Mouse (Mus musculus) kidney, adult 2 months (tissue): Measurements from ENCODE around the gene Morn3. TPM values are rescaled to one million over a fixed set of nuclear protein-coding genes. Genes with fewer than 3 reads are reported as not detected.

Experiments used
- DNase-seq: peaks from one replicate; pipeline ENCODE4 v3.0.0; 2021
- H3K27ac ChIP-seq: fragments of 200-500 bp; 2 replicates; pipeline ENCODE4 v1.5.1; 2012; ENCODE audit warnings: low read depth, low read length, control low read depth, inconsistent platforms; ENCODE audit not compliant: insufficient read depth
- H3K27me3 ChIP-seq: fragments of 200-500 bp; replicated peaks from 2 replicates; pipeline ENCODE4 v1.6.1; 2012; ENCODE audit warnings: mild to moderate bottlenecking, moderate library complexity, low read length, inconsistent platforms; ENCODE audit not compliant: control insufficient read depth, insufficient read depth
- H3K36me3 ChIP-seq: fragments of 200-500 bp; 2 replicates; pipeline ENCODE4 v1.6.1; 2012; ENCODE audit warnings: mild to moderate bottlenecking, moderate library complexity, low read length, inconsistent platforms; ENCODE audit not compliant: control insufficient read depth, insufficient read depth
- H3K4me1 ChIP-seq: fragments of 200-500 bp; 2 replicates; pipeline ENCODE4 v1.6.1; 2011; ENCODE audit warnings: low read length; ENCODE audit not compliant: control insufficient read depth, insufficient read depth
- H3K4me3 ChIP-seq: fragments of 200-500 bp; 2 replicates; pipeline ENCODE4 v1.5.1; 2011; ENCODE audit warnings: mild to moderate bottlenecking, low read depth, low read length, control low read depth; ENCODE audit not compliant: insufficient read depth
- CTCF ChIP-seq: fragments of 200-500 bp; conservative IDR thresholded peaks from 2 replicates; pipeline ENCODE4 v1.5.1; 2011; ENCODE audit warnings: low read depth, mild to moderate bottlenecking, control low read depth, low read length, moderate library complexity, mixed read lengths; ENCODE audit not compliant: insufficient read depth, insufficient read length
- POLR2A ChIP-seq: fragments of 200-500 bp; IDR thresholded peaks from one replicate; pipeline ENCODE4 v1.6.1; 2011; ENCODE audit warnings: low read depth, low read length, control low read depth
- WGBS: fragments of 180-500 bp; shearing (Covaris S2); methylation state at CpG from one replicate; pipeline ENCODE4 v1.1.7; 2018; 5-methylcytosine and 5-hydroxymethylcytosine counted together
- polyA plus RNA-seq: library from polyadenylated mRNA; depleted of rRNA; stranded (reverse); fragments of >200 nt; gene quantifications from 2 replicates; pipeline ENCODE4 v1.2.3, GENCODE M21; 2012

Gene Morn3
- polyA plus RNA-seq, 1 experiment: 0.06 TPM

- no peak overlapping the region for H3K4me3 ChIP-seq
- peak; percentile 85 for DNase-seq
- no peak overlapping the region for H3K27ac ChIP-seq
- H3K36me3 ChIP-seq: no peaks in the 10 kb centered on the region
- TF ChIP-seq POLR2A: no peak
- peak; percentile 87 for TF ChIP-seq CTCF
- no peaks in the 10 kb centered on the region for H3K27me3 ChIP-seq
- no peaks in the 10 kb centered on the region for H3K4me1 ChIP-seq
- 24% methylated on average over 9 of the region's 9 CpGs for WGBS
These were observed 1.1 kb downstream of the Morn3 start for GRCm38 (mm10) chr5:123045561-123046295.

- H3K27ac ChIP-seq: no peak overlapping the region
- H3K36me3 ChIP-seq: no peaks in the 10 kb centered on the region
- DNase-seq: no peak
- H3K4me1 ChIP-seq: peaks cover under 1% of the 10 kb centered on the region; the same call in 1 of the 2 replicates
- H3K27me3 ChIP-seq: no peaks in the 10 kb centered on the region
- no peak overlapping the region for H3K4me3 ChIP-seq
- WGBS: 35% methylated on average over 7 of the region's 7 CpGs
- TF ChIP-seq POLR2A (no peak), CTCF (peak; percentile 60)
These were observed 3.0 kb downstream of the Morn3 start for GRCm38 (mm10) chr5:123043856-123044255.

- Histone ChIP-seq H3K4me3 (no peak overlapping the region), H3K36me3 (no peaks in the 10 kb centered on the region), H3K4me1 (peaks cover 6% of the 10 kb centered on the region; the same call in 1 of the 2 replicates), H3K27ac (0 out of 2 replicates have a peak overlapping the region, but pooled peaks have one; percentile 6), H3K27me3 (no peaks in the 10 kb centered on the region)
- 46% methylated on average over 7 of the region's 7 CpGs for WGBS
- TF ChIP-seq CTCF (no peak), POLR2A (no peak)
- no peak for DNase-seq
These were observed 6.0 kb downstream of the Morn3 start for GRCm38 (mm10) chr5:123040796-123041195.

DNA sequence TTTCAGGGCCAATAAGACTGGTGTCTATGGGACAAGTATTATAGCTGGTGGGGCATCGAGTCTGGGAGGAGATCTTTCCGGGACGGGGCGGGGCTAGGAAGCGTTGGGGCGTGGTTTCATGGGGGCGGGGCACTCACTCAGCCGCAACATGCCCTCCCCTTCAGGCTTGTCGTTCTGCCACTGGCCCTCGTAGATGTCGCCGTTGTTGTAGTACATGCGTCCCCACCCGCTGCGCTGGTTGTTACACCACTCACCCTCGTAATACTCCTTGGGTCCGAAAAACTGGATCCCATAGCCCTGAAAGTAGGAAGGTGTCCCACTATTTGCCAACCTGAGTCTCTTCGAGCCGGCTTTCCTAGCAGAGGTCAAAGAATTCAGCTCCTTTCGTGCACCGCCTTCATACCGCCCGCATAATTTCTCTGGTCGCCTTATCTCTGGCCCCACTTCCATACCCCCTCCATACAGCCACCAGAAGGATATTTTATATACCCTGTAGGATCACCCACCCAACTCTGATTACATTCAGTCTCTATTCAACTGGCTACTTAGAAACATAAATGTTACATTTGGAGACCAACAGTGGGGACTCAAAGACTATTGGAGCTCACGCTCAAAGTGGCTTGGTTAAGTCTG is 7.6 kb downstream of the Morn3 start:
- Histone ChIP-seq H3K4me1 (peaks cover 6% of the 10 kb centered on the region; the same call in 1 of the 2 replicates), H3K36me3 (no peaks in the 10 kb centered on the region), H3K4me3 (peak overlapping the region; percentile 52), H3K27me3 (no peaks in the 10 kb centered on the region), H3K27ac (0 out of 2 replicates have a peak overlapping the region, but pooled peaks have one; percentile 7)
- WGBS: 8% methylated on average over 25 of the region's 25 CpGs
- TF ChIP-seq CTCF (no peak), POLR2A (peak; percentile 21)
- DNase-seq: peak; percentile 91

DNA sequence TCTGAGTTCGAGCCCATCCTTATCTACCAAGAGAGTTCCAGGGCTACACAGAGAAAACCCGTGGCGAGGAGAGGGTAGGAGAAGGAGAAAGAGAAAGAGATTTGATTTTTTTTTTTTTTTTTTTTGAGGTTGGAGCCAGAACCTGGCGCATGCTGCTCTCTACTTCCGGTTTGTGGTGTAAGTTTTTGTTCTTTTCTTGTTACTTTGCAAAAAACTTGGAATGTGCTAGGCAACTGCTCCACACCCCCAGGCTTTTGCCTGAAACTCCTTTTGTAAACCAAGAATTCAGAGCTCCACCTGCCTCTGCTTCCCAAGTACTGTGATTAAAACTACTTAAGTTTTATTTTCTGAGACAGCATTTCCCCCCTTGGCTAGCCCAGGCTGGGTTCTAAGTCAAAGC is 8.7 kb downstream of the Morn3 start:
- no peak overlapping the region for H3K27ac ChIP-seq
- no peaks in the 10 kb centered on the region for H3K27me3 ChIP-seq

GRCm38 (mm10) chr5:123035564-123035963 is 11.3 kb downstream of the Morn3 start:
- peak; percentile 96 for DNase-seq
- H3K27me3 ChIP-seq: no peaks in the 10 kb centered on the region
- 15% methylated on average over 6 of the region's 6 CpGs for WGBS
- peaks cover 6% of the 10 kb centered on the region; the same call in 1 of the 2 replicates for H3K4me1 ChIP-seq
- H3K4me3 ChIP-seq: no peak overlapping the region
- no peak overlapping the region for H3K27ac ChIP-seq
- H3K36me3 ChIP-seq: no peaks in the 10 kb centered on the region
- TF ChIP-seq POLR2A (no peak), CTCF (no peak)

More for the DNA sequence above, 8.7 kb downstream of the Morn3 start:
- Histone ChIP-seq H3K4me1 (peaks cover 6% of the 10 kb centered on the region; the same call in 1 of the 2 replicates), H3K4me3 (no peak overlapping the region), H3K36me3 (no peaks in the 10 kb centered on the region)
- DNase-seq: no peak
- WGBS: 76% methylated on average over 5 of the region's 5 CpGs
- TF ChIP-seq CTCF: no peak
- TF ChIP-seq POLR2A: no peak

DNA sequence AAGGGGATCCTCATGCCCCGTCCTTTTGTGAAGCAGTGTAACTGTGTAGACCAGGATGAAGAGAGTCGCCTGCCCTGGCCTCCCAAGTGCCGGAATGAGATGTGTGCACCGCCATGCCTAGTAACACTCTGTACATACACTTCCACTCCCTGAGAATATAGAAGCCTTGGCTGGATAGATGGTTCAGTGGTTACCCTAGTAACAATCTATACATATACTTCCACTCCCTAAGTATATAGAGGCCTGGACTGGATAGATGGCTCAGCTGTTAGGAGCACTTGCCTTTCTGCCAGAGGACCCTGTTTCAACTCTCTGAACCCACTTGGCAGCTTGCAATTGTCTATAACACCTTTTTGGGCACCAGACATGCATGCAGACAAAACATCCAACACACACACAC is 11.7 kb downstream of the Morn3 start:
- H3K4me1 ChIP-seq: peaks cover 6% of the 10 kb centered on the region; the same call in 1 of the 2 replicates
- no peak overlapping the region for H3K4me3 ChIP-seq
- 89% methylated on average over 4 of the region's 4 CpGs for WGBS
- no peak for TF ChIP-seq POLR2A
- no peak for TF ChIP-seq CTCF
- DNase-seq: no peak
- H3K36me3 ChIP-seq: no peaks in the 10 kb centered on the region
- no peaks in the 10 kb centered on the region for H3K27me3 ChIP-seq
- H3K27ac ChIP-seq: no peak overlapping the region
